Mouse (Mus musculus): Measurements from ENCODE around the gene Hsdl2. TPM values are rescaled to one million over a fixed set of nuclear protein-coding genes. Genes with fewer than 3 reads are reported as not detected.
"Not testable (repeated sequence)": the region's sequence is repeated elsewhere in the genome, so short reads cannot be mapped to it uniquely, and the experiment has no call there.

The Hsdl2 gene
- 135 and 145 TPM in 2 replicates for total RNA-seq (2021)
- long read RNA-seq, experiment 1, transcript Hsdl2-201 (11 exons, 2,611 nt), result major isoform, 107 of 124 reads
- long read RNA-seq, experiment 1, partial matches to known transcripts, result 2 of 124 reads
- long read RNA-seq, experiment 1, other reads (novel, unspliced or antisense), result 15 of 124 reads
- long read RNA-seq, experiment 2, transcript Hsdl2-201 (11 exons, 2,611 nt), result major isoform, 62 of 82 reads
- long read RNA-seq, experiment 2, partial matches to known transcripts, result 6 of 82 reads
- long read RNA-seq, experiment 2, other reads (novel, unspliced or antisense), result 14 of 82 reads

DNA sequence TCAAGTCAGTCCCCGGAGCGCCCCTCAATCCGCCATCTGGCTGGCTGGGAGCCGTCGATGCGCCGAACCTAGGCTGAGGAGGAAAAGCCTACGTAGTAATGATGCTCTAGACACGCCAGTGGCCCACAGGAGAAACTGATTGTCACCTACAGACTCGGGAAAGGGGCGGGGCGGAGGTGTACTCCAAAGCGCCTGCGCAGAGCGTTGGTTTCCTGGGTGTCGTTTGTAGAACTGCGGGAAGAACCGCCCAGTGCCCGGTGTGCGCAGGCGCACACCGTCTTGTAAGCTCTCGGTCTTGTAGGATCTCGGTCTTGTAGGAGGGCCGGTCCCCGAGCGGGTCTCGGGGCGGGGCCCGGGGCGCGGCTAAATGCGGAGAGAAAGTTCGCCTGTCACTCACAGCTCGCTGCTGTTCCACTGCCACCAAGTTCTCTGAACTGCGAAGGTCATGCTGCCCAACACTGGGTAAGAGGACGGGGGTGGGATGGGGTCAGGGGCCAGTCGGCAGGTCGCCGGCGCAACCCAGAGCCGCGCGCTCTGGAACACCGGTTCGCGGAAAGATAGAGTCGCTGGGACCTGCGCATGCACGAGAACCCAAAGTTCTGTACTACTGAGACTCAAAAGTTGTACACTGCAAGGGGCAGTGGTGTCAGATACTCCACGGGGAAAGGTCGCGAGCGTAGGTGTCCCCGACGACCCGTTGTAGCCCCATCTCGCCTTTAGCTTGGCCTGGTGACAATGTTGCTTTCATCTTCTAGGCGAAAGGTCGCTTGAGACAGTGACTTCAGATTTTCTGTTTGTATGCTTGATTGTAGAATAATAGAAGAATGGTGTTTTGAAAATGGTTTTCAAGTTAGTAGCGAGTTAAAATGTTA is at the start of gene Hsdl2:
TSS of gene Hsdl2 (plus strand) at position 250 of the 872 bp plus-strand sequence.
- peak; percentile 99 for DNase-seq

DNA sequence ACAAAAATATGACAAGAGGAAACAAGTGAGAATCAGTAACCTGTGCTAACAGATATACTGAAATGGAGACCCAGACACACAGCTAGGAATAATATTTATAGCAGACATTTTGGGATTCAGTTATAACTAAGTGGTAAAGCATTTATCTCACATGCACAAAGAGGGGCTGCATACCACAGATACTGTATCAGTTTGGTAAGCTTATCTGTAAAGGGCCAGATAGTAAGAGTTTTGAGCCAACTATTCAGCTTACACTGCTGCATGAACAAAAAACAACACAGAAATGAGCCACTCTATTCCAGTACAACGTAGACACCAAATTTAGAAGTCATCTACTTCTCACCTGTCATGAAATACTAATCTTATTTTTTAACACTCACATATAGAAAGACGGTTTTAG is 48.1 kb upstream of the Hsdl2 start:
- no peak for DNase-seq

DNA sequence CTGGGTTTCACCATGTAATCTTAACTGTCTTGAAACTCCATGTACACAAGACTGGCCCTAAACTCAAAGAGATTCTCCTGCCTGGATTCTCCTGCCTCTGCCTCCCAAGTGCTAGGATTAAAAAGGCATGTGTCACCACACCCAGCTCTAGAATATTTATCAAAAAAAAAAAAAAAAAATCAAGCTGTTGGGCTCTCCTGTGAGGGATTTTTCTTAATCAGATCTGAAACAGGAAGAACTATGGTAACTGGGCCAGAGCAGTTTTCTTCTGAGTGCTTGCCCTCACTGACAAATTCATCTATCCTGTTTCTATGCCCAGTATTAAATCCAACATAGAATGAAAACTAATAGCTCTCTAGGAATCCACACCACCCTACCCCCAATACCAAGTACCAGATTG is 45.7 kb upstream of the Hsdl2 start:
- DNase-seq, result no peak

DNA sequence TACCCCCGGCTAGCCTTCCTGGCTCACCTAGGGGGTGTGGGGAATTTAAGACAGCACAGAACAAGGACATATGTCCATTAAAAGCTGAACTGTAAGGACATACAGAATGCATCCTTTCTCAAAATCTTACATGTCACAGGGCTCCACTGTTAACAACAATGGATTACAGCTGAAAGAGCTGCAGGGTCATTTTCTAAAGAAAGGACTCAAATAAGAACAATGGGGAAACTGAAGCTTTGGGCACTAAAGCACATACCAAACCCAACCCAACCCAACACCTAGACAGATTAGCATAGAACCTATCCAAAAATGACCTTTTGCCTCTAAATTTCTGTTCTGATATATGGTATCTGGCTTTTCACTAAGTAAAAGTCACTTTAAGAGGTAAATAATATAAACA is 45.1 kb upstream of the Hsdl2 start:
- DNase-seq, result no peak

DNA sequence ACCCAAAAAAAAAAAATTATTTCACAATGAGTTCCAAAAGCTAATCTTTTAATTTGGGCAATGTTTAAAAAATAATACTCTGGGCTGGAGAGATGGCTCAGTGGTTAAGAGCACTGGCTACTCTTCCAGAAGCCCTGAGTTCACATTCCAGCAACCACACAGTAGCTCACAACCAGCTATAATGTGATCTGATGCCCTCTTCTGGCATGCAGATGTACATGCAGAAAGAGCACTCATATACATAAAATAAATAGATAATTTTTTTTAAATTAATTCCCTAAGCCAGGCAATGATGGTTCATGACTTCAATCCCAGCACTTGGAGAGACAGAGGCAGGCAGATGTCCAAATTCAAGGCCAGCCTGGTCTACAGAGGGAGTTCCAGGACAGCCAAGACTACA is 38.4 kb upstream of the Hsdl2 start:
- DNase-seq, result no peak

DNA sequence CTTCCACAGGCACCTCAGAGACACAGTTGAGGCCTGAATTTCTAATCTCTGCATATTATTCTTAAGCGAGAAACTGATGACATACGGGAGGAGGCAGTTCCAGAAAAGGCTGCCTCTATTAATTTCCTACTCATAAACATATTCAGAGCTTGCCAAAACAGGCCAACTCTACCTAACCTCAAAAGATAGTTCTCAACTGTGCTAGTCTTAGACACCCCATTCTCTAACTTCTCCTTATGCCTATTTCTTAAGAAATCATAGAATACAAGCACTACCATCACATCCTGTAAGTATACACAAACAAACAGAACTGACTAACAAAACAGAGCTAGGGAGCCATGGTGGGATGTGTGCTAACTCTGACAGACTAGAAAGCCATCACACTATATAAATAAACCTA is 36.7 kb upstream of the Hsdl2 start:
- no peak for DNase-seq

DNA sequence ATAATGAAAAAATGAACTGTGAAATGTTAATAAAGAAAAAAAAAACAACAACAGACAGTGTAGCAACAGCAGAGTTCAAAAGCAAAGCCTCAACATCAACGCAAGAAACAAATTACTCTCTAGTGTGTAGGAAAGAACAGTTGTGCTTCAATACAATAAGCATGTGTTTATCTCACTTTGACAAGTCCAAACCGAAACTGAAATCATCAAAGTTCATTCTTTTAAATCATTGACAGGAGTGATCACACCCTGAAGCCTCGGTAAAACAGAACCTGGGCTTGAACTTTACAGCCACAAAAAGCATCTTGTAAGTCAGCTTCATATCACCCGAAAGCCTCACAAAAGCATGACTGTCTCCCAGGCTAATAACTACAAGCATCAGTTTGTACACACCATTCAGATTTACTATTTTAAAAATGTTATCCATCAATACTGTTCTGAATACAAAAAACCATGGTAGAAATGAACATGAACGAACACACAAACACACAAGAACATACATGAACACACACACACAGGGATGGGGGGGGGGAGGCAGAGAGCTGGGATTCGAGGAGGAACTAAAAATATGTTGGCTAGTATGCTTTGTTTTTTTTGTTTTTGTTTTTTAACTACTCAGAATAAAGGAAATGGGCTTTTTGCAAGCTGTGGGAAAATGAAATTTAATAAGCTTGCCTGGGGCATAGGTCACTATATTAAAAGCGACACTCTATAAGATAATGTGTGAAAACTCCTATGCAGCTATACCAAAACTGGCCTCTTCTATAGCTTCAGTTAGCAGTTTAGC is 34.9 kb upstream of the Hsdl2 start:
- no peak for DNase-seq

DNA sequence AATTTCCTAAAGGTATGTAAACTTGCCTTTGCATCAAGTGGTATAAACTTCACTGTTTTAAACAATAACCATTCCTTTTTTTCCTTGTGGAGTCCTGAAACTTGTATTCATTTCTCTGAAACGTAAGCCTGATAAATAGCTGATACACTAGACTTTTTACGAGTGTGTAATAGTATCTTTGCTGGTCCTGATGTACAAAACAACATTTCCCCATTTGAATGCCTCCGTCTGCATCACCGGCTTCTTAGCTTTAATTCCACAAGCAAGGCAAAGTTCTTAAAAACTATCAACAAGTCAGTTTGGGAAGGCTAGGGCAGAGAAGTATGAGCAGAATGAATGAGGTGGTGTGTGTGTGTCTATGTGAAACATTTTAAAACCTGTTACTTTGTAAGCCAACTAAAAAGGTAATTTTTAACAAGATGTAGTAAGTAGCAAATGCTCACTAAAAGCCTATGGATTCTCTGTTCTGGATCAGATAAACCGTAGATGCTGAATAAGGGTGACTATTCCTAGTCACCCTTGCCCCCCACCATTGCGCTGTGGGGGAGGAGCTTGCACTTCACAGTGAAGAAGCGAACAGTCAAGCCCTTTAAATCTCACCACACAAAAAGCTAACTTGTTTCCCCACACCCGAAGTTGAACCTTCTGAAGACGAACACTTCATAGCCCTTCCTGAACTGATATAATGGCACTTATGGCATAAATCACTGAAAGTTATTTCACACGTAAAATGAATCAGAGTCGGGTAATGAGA is 34.0 kb upstream of the Hsdl2 start:
- no peak for DNase-seq

DNA sequence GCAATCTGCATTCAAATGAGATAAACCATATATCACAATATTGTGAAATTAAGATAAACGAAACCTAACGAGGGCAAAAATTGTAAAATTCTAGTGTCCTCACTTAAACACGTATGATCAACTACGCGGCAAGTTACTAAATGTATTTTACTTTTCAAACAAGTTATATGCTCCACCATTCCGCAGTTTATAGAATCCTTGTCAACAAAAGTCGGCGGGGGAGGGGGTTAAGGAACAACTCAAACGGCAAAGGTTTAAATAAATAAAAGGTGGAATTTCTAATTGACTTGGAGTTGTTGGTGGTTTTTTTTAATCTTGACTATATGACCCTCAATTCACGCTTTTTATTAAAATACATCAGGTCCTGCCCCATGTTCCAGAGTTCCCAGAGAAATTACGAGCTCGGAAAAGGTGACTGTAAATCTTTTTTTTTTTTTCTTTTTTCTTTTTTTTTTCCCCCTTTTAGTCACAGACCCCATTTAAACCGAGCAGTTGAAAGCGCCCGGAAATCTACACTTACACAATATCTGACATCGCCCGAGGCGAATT is 33.3 kb upstream of the Hsdl2 start:
- DNase-seq, result no peak

DNA sequence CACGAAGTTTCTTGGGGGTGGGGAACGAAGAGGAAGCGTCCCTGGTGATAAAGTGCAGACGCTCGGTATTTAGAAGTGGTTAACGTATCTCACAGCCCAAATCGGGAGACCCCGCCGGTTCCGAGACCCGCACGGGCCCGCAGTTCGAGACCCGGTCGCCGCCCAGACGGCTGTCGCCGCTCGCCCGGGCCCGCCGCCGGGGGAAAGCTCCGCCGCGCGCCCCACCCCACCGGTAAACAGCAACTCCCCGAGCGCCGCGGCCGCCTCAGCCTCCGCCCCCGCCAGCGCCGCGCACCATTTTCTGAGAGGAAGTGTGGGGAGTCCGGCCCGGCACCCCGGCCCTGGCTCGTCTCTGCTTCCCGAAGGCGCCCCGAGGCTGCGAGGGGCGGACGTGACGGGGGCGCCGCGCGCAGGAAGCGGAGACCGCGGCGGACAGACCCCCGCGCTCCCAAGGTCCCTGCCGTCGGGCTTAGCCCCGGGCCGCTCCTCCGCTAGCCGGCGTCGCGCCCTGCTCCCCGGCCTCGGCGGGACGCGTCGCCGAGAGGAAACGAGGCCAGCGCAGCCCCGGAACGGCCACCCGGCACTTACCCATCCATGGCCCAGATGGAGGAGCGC is 32.7 kb upstream of the Hsdl2 start:
- peak; percentile 88 for DNase-seq

DNA sequence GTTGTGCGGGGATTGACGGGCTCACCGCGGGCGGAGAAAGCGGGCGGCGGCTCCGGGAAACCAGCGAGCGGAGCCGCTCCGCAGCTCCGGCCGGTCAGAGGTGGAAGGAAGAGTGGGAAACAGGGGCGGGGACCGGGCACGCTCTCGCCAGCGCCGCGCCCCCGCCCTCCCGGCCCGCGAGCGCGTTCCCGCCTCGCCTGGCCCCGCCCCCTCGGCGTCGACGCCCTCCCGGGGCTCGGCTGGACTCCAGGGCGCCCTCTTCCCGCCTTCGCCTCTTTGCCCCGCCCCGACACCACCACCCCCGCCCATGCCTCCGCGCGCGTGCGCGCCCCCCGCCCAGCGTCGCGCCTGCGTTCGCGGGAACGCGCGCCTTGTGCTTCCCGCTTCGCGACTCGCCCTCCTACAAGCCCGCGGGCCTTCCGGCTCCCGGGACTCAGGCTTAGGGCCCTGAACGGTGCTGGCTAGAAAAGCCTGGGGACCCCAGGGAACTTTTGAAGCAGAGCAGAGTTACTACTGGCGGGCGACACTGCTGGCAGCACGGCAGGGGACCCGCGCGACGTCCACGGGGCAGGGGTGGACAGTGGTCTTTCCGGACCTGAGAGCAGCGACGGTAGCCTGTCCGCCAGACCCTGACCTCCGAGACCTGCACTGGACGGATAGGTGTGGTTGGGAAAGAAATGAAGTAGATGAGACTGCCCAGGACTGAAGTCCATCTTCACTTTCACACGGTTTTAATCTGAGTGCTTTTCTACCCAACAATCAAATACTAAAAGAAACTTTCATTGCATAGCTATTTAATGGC is 32.0 kb upstream of the Hsdl2 start, which contains the start of gene Ptbp3:
TSS of gene Ptbp3 (minus strand) at position 190 of the 802 bp plus-strand sequence.
- peak; percentile 97 for DNase-seq

DNA sequence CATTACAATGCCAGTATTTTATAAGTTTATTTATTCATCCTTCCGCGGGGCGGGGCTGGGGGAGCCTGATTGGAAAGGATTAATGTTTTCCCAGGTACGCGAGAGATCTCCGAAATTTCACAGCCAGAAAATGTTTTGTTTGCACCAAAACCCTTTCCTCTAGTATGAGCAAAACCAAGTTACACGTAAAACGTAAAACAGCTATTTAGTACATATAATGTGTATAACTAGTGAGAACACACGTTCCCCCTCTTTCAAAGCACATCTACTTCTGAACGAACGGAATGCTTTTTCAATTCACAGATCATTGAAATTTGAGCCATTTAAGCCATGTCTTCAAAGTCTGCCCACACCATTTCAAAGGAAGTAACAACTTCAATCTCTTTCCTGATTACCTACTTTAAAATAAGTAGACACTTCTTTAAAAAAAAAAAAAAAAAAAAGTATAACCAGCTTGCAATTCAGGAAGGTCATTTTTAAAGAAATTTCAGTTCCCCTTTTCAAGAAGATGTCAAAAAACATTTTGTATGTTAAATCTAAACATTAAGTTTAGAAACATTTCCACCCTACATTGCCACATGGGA is 31.3 kb upstream of the Hsdl2 start:
- no peak for DNase-seq

DNA sequence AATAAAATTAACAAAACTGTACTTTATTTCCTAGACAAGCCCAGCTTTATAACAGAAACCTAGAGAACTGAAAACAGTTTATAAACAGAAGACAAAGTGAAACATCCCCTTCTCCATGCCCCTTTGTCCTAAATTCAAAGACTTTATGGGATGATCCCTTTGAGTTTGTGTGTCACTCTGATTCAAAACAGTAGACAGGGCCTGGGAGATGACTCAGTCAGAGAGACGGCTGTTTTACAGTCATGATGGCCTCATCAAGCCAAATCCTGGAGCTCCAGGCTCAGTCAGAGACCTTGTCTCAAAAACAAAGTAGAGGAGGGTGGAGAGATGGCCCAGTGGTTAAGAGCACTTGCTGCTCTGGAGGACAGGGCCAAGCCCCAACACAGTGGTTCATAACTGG is 29.5 kb upstream of the Hsdl2 start:
- DNase-seq, result peak; percentile 38

DNA sequence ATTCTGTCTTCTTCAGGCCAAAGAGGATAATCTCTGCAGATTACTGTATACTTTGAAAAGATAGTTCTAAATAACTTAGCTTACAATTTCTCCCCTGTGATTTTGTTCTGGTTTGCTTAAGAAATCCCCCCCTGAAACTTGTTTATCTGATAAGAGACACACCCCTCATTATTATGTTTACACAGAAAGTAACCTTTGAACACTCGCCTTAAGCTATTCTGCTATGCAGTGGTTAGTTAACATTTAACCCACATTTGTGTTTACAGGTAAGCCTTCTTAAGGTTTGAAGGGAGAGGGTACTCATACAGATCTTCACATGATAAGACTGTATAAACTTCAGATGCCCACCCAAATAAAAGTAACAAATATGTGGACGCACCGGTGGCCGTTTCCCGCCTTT is 28.5 kb upstream of the Hsdl2 start:
- no peak for DNase-seq

DNA sequence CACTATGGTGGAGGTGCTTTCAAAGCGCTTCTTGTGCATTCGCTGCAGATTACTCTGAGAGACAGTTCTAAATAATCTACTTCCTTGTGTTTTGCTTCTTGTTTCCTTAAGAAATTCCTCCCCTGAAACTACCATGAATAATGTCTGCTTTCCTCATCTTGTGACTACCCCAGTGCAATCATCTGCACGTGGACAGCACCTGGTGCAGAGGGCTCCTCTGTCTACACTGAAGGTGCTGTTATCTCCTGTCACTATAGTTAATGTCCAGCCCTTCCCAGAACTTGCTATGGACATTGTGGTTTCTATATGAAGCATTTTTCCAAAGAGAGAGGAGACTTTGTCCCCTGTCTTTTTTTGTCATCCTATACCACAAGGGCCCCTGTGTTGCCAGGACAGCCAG is 27.8 kb upstream of the Hsdl2 start:
- DNase-seq, result no peak

DNA sequence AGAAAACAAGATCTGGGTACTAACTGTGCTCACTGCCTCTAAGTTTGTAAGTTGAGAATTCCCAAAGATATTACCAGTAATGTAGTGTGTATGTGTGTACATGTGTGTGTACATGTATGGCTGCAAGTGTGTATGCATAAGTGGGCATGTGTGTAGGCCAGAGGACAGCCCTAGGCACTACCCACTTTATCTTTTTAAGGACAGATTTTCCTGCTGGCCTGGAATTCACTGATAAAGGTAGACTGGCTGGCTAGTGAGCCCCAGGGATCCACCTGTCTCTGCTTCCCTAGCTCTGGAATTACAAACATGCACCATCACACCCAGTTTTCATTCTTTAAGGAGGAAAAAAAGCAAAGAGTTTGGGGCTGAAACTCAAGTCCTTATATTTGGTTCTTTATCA is 26.2 kb upstream of the Hsdl2 start:
- DNase-seq, result no peak

DNA sequence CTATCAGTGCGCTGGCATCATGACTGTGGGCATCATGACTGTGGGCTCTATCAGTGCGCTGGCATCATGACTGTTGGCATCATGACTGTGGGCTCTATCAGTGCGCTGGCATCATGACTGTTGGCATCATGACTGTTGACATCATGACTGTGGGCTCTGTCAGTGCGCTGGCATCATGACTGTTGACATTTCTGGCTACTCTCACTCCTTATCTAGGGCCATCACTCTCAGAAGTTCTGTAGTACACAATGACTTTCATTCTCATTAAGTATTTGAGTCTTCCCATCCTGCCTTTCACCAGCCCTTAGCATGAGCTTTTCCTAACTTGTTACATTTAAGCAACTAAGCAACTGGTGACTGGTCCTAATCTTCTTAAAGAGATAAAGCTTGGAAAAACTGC is 24.0 kb upstream of the Hsdl2 start:
- DNase-seq, result not testable (repeated sequence)

DNA sequence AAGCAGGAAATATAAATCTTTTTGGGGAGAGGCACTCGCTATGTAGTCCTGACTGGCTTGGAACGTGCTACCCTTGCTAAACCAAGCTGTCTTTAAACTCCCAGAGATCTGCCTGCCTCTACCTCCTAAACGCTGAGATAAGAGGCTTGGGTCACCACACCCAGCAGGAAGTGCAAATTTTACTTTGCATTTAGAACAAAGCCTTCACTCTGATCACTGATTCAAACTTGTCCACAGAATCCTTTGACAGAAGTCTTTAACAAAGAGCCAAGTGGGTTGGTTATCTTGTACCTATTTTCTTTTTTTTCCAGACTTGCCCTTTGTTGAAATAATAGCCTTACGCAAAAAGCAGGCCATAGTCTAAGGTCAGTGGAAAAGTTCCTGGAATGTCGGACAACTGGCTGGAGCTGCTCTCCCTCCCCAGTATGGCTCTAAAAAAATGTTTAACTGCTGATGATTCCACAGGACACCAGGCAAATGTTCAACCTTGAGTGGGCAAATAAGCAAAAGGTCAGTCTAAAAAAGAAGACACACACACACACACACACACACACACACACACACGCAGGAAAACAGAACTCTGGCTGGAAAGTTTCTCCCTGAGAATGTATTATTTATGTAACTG is 23.2 kb upstream of the Hsdl2 start:
- DNase-seq, result peak; percentile 37

DNA sequence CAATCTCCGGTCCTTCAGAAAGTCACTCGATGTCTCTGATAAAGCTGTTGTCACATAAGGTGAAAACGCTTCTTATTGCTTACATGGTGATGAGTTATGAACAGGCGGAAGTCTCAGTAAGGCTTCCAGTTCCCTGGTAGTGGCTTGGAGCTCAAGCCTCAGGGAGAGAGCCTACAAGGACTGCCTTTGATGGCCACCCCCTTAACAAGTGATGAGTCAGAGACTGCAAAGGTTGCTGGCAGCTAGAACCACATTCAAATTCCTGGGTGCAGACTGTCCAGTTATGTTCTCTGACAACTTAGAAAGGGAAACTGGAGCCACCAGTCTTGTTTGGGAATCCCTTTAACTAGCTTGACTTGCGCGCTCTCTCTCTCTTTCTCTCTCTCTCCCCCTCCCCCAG is 21.2 kb upstream of the Hsdl2 start:
- peak; percentile 62 for DNase-seq

DNA sequence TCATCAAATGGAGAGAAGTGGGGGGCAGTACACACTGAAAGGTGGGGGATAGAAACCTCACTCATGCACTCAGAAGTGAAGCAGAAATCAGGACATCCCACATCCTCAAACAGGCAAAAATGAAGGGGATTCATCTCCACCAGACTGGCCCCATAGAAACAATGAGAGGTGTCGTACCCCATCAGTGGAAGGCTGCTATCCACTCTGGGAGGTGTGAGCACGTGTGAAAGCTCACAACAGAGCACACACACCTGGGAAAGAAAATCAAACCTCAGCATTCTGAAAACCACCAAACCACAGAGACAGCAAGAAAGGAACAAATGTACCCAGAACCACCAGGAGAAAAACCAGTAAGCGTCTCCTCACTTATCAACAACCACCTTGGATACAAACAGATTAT is 17.2 kb upstream of the Hsdl2 start:
- DNase-seq, result no peak

Measured in adrenal gland, postnatal 14 days (tissue).